In the genomic region with DNA sequence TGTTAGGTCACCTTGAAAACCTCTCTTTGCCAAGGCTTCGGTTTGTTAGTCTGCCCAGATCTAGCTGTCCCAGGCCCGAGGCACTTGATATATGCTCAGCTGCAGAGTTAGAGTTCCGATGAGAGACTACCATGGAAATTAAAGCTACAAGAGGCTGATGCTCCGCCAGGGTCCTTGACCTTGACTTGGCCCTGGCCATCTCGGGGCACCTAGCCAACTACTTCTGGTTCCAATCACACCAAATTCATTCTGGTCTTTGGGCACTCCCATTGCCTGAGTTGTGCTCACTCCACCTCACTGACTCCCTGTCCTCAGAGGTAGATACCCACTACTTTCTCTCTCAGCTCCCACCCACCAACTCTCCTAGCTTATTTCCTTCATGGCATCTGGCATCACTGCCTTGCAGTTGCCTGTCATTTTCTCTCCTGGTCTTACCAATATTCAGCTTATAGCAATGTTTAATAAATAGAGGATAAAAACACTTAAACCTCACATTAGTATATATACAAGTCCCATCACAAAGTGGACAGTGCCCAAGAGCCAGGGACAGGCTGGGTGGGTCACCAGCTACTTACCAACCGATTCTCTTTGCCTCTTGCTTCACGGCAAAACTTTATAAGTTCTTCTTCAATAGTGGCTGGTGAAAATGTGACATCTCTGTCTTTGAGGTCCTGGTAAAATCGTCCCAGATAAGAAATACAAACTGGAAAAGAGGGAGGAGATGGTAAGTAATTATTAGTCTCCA, we compare ENCODE assay signal across 8 mouse cellular contexts. TPM values are rescaled to one million over a fixed set of nuclear protein-coding genes. Genes with fewer than 3 reads are reported as not detected.
DNase-seq lines count a peak whose midpoint lies in the region; ATAC-seq lines count a peak whose summit lies in the region.

No protein-coding gene starts in this region.

- H3K4me3 ChIP-seq in heart, embryonic 12.5 days, result peak overlapping the region; percentile 87
- peak overlapping the region; percentile 96 for H3K4me3 ChIP-seq in neural tube, embryonic 15.5 days (replicated peaks)

- 56% methylated on average over 8 of the region's 8 CpGs for WGBS in heart, embryonic 12.5 days
- WGBS in neural tube, embryonic 15.5 days, result 67% methylated on average over 8 of the region's 8 CpGs

- peak overlapping the region; percentile 70 for H3K4me2 ChIP-seq in heart, embryonic 12.5 days
- peak overlapping the region; percentile 84 for H3K4me2 ChIP-seq in neural tube, embryonic 15.5 days

- H3K9me3 ChIP-seq in heart, embryonic 12.5 days (replicated peaks), result no peaks in the 10 kb centered on the region
- no peaks in the 10 kb centered on the region for H3K9me3 ChIP-seq in neural tube, embryonic 15.5 days (replicated peaks)

- H3K9ac ChIP-seq in heart, embryonic 12.5 days, result peak overlapping the region; percentile 92
- H3K9ac ChIP-seq in neural tube, embryonic 15.5 days (replicated peaks), result peak overlapping the region; percentile 96

- peaks cover 29% of the 10 kb centered on the region for H3K4me1 ChIP-seq in heart, embryonic 12.5 days (replicated peaks)
- H3K4me1 ChIP-seq in neural tube, embryonic 15.5 days, result peaks cover 56% of the 10 kb centered on the region

- ATAC-seq in cerebellum, adult (ENCODE audit: insufficient number of reproducible peaks, low FRiP score, low TSS enrichment), result no peak
- ATAC-seq in heart, embryonic 12.5 days (ENCODE audit: insufficient number of reproducible peaks, low FRiP score), result no peak
- no peak for ATAC-seq in neural tube, embryonic 15.5 days (ENCODE audit: low FRiP score)
- ATAC-seq in inflammation-experienced regulatory T-cells, adult 6 months, result no peak

- H3K27me3 ChIP-seq in heart, embryonic 12.5 days (replicated peaks), result no peaks in the 10 kb centered on the region
- no peaks in the 10 kb centered on the region for H3K27me3 ChIP-seq in neural tube, embryonic 15.5 days (replicated peaks)

- peaks cover 23% of the 10 kb centered on the region for H3K36me3 ChIP-seq in heart, embryonic 12.5 days
- H3K36me3 ChIP-seq in neural tube, embryonic 15.5 days, result peaks cover 38% of the 10 kb centered on the region

- no peak overlapping the region for H3K27ac ChIP-seq in heart, embryonic 12.5 days (ENCODE audit: poor library complexity, severe bottlenecking)
- H3K27ac ChIP-seq in neural tube, embryonic 15.5 days (replicated peaks), result no peak overlapping the region

- peak; percentile 48 for DNase-seq in cerebellum, adult 11 months
- peak; percentile 23 for DNase-seq in NIH3T3 (ENCODE audit: low read depth)
- peak; percentile 28 to 53 for DNase-seq in kidney, postnatal 25 days
- DNase-seq in Muller cell, postnatal 12 days (ENCODE audit: inconsistent ontology term), result no peak

RNA-seq across cellular contexts. Expression of gene Manf, which starts 1.1 kb away (rescaled TPM):
- polyA plus RNA-seq in heart, embryonic 12.5 days (2016; fragmentation: Nextera tagmentation; extraction: Ambion mirVana), result 237 and 247 TPM in 2 replicates
- polyA plus RNA-seq in neural tube, embryonic 15.5 days (2015; fragmentation: Nextera tagmentation; extraction: Ambion mirVana), result 192 and 201 TPM in 2 replicates
- 100 to 1,000 TPM; 139 to 251 (median 140) TPM for polyA plus RNA-seq in inflammation-experienced regulatory T-cells, adult 6 months (2017; shearing (Covaris generic))

RNA-seq across cellular contexts. Expression of gene Rbm15b, which starts 3.4 kb away (rescaled TPM):
- polyA plus RNA-seq in heart, embryonic 12.5 days (2016; fragmentation: Nextera tagmentation; extraction: Ambion mirVana), result 9.2 and 9.3 TPM in 2 replicates
- polyA plus RNA-seq in neural tube, embryonic 15.5 days (2015; fragmentation: Nextera tagmentation; extraction: Ambion mirVana), result 10.9 and 13.5 TPM in 2 replicates
- polyA plus RNA-seq in inflammation-experienced regulatory T-cells, adult 6 months (2017; shearing (Covaris generic)), result 1 to 10 TPM; 3.8 to 4.7 (median 4.0) TPM
